10 mouse cellular contexts compared by ENCODE assay signal in genomic region chr17:27392918-27393317, GRCm38 (mm10).
DNase-seq lines count a peak whose midpoint lies in the region; TF ChIP-seq lines count a peak whose summit lies in the region.
"Had no signal": no experiment of that assay in that cellular context is flagged by ENCODE, and none has a peak within 500 bp of the region (broad histone marks: within the 10 kb centered on the region; RNA-seq: fewer than 3 reads in every experiment).

No protein-coding gene starts in this region.

- WGBS in heart, embryonic 10.5 days, result 36% methylated on average over 8 of the region's 8 CpGs
- WGBS in limb, embryonic 10.5 days, result 50% methylated on average over 8 of the region's 8 CpGs

- H3K27ac ChIP-seq in heart, embryonic 10.5 days, result no peak overlapping the region
- no peak overlapping the region for H3K27ac ChIP-seq in gastrocnemius, adult 2 months
- H3K27ac ChIP-seq in limb, embryonic 10.5 days, result peak overlapping the region; percentile 26; the same call in 1 of the 2 replicates
- H3K27ac ChIP-seq: embryonic facial prominence, embryonic 15.5 days; limb, embryonic 15.5 days had no signal

- DNase-seq in heart, adult 11 months, result peak; percentile 91
- DNase-seq in heart, embryonic 10.5 days (ENCODE audit: low spot score), result no peak
- DNase-seq in ES-CJ7 (ENCODE audit: low read depth, low spot score), result peak; percentile 36
- DNase-seq in gastrocnemius, adult 2 months, result peak; percentile 55
- DNase-seq in limb, embryonic 10.5 days (ENCODE audit: low spot score), result no peak
- DNase-seq in testis, postnatal 14 days (ENCODE audit: low spot score), result no peak
- DNase-seq in yolk sac, embryonic 10.5 days (ENCODE audit: low spot score), result no peak
- DNase-seq in spleen, postnatal 36 days (ENCODE audit: low spot score in 2 of 2), result no peak

- H3K9me3 ChIP-seq in heart, embryonic 10.5 days, result no peaks in the 10 kb centered on the region
- no peaks in the 10 kb centered on the region for H3K9me3 ChIP-seq in limb, embryonic 10.5 days (replicated peaks)
- H3K9me3 ChIP-seq: embryonic facial prominence, embryonic 15.5 days; limb, embryonic 15.5 days had no signal

- 0 out of 2 replicates have a peak, but pooled peaks cover 3% of the 10 kb centered on the region for H3K27me3 ChIP-seq in heart, embryonic 10.5 days (ENCODE audit: insufficient read depth, poor library complexity, severe bottlenecking)
- H3K27me3 ChIP-seq in limb, embryonic 10.5 days (ENCODE audit: low read depth, poor library complexity, severe bottlenecking), result no peaks in the 10 kb centered on the region
- H3K27me3 ChIP-seq: embryonic facial prominence, embryonic 15.5 days; limb, embryonic 15.5 days had no signal

- H3K36me3 ChIP-seq in heart, embryonic 10.5 days, result no peaks in the 10 kb centered on the region
- no peaks in the 10 kb centered on the region for H3K36me3 ChIP-seq in limb, embryonic 10.5 days
- H3K36me3 ChIP-seq: embryonic facial prominence, embryonic 15.5 days; limb, embryonic 15.5 days had no signal

- intact Hi-C loops in gastrocnemius, adult 2 months (cut with DNase I), result no loop called here

- H3K4me1 ChIP-seq in heart, embryonic 10.5 days, result peaks cover 22% of the 10 kb centered on the region
- peaks cover 19% of the 10 kb centered on the region for H3K4me1 ChIP-seq in limb, embryonic 10.5 days

- TF ChIP-seq CTCF in gastrocnemius, adult 2 months (IDR thresholded peaks at IDR 0.05), result no peak

- H3K4me3 ChIP-seq in heart, embryonic 10.5 days, result no peak overlapping the region
- no peak overlapping the region for H3K4me3 ChIP-seq in gastrocnemius, adult 2 months
- H3K4me3 ChIP-seq in limb, embryonic 10.5 days, result no peak overlapping the region
- H3K4me3 ChIP-seq: embryonic facial prominence, embryonic 15.5 days; limb, embryonic 15.5 days had no signal

Comparison
In these comparisons a context has a peak if more than half of its experiments do, and no peak if none do; other contexts are left out.
1. DNase-seq: peak in heart, adult 11 months (single experiment), ES-CJ7 (single experiment) and gastrocnemius, adult 2 months (single experiment); none in heart, embryonic 10.5 days (single experiment), limb, embryonic 10.5 days (single experiment), testis, postnatal 14 days (single experiment), yolk sac, embryonic 10.5 days (single experiment) and spleen, postnatal 36 days (0 of 2).